Mouse (Mus musculus) liver, adult 2 months (tissue): ENCODE data around the gene Cx3cr1.

Experiments
- CTCF ChIP-seq: fragments of 200-500 bp; IDR thresholded peaks from 2 replicates; pipeline ENCODE4 v1.5.1; 2011; ENCODE audit warnings: low read depth, low read length, control low read depth
- POLR2A ChIP-seq: fragments of 200-500 bp; IDR thresholded peaks from 2 replicates; pipeline ENCODE4 v1.6.1; 2011; ENCODE audit warnings: low read length, control low read depth; ENCODE audit not compliant: insufficient read depth; ENCODE audit errors: extremely low read depth

DNA sequence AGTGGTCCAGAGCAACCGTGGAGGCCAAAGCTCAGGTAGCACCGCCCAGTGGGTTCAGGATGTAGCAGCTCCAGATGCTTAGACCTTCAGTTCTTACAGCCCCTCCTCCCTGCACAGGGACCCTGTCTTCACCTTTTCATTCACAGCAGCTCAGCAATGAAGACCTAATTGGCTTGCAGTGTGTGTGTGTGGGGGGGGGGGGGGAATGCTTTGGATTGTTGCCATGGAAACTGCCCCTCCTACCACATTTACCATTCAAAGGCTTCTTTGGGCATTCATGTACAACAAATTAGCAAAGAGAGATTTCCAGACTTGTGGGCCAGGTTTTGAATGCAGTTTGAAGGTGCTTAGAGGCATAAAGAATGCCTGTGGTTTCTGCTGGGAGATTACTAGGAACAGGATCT is 180.8 kb downstream of the Cx3cr1 start:
- TF ChIP-seq CTCF (no peak), POLR2A (no peak)
